Mouse (Mus musculus) intestine, embryonic 14.5 days (tissue): Measurements from ENCODE around the gene Schip1. TPM values are rescaled to one million over a fixed set of nuclear protein-coding genes. Genes with fewer than 3 reads are reported as not detected.

Experiments
- ATAC-seq: fragments of 200-750 bp; cut with Nextera tagmentation; replicated peaks from 2 replicates; pipeline ENCODE4 v1.8.0; 2017; ENCODE audit warnings: low read depth, moderate number of reproducible peaks, moderate TSS enrichment, moderate library complexity; ENCODE audit not compliant: low FRiP score, low TSS enrichment
- DNase-seq: peaks from one replicate; pipeline ENCODE4 v3.0.0-alpha.2; 2018; ENCODE audit warnings: low spot score
- H3K27ac ChIP-seq: fragments of 300-500 bp; sonication (generic); 2 replicates; pipeline ENCODE4 v1.5.1; 2014; ENCODE audit warnings: low read depth, mild to moderate bottlenecking, control low read depth
- H3K27me3 ChIP-seq: fragments of 300-500 bp; sonication (generic); replicated peaks from 2 replicates; pipeline ENCODE4 v1.6.1; 2014; ENCODE audit warnings: low read length, control low read depth; ENCODE audit not compliant: control insufficient read depth, insufficient read depth
- H3K36me3 ChIP-seq: fragments of 300-500 bp; sonication (generic); 2 replicates; pipeline ENCODE4 v1.6.1; 2014; ENCODE audit warnings: low read length, control low read depth; ENCODE audit not compliant: control insufficient read depth, insufficient read depth
- H3K4me1 ChIP-seq: fragments of 300-500 bp; sonication (generic); replicated peaks from 2 replicates; pipeline ENCODE4 v1.6.1; 2014; ENCODE audit warnings: low read length, control low read depth, mixed read lengths; ENCODE audit not compliant: control insufficient read depth, insufficient read depth
- H3K4me2 ChIP-seq: fragments of 300-500 bp; sonication (generic); 2 replicates; pipeline ENCODE4 v1.6.1; 2014; ENCODE audit warnings: low read length
- H3K4me3 ChIP-seq: fragments of 300-500 bp; sonication (generic); 2 replicates; pipeline ENCODE4 v1.5.1; 2014; ENCODE audit warnings: low read depth, low read length, control low read depth, mixed read lengths
- H3K9ac ChIP-seq: fragments of 300-500 bp; sonication (generic); 2 replicates; pipeline ENCODE4 v1.6.1; 2014; ENCODE audit warnings: mild to moderate bottlenecking, low read length
- H3K9me3 ChIP-seq: fragments of 300-500 bp; sonication (generic); 2 replicates; pipeline ENCODE4 v1.6.1; 2016; ENCODE audit warnings: low read length, control low read depth; ENCODE audit not compliant: control insufficient read depth
- WGBS: fragments of 180-500 bp; shearing (Covaris S2); extraction: QIAGEN DNeasy Blood & Tissue Kit; methylation state at CpG from one replicate; pipeline ENCODE4 v1.1.7; 2014; 5-methylcytosine and 5-hydroxymethylcytosine counted together
- polyA plus RNA-seq: library from polyadenylated mRNA; unstranded; fragments of >200 nt; fragmentation: Nextera tagmentation; extraction: Ambion mirVana; gene quantifications from 2 replicates; pipeline ENCODE4 v1.2.1, GENCODE M21; 2014

Gene Schip1
- polyA plus RNA-seq, 1 experiment from 2014 or later = 63.0 TPM

DNA sequence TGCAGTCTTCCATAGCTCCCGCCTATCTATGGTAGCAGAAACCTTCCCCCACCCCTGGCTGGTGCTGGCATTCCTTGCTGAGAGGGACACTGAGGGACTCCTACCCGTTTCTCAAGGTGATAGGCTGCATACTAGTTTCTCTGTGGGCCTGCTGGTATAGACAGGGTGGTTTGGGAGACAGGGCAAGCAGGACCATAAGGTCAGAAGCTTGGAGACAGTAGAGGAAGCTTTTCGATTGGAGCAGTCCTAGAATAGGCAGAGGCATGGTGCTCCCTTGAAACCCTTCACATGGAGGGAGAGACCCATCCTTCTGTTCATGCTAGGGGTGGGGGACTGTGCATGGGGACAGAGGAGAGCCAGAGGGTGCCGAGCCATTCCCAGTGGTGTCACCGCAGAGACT, 558.4 kb downstream of the Schip1 start:
- Histone ChIP-seq H3K4me2 (no peak overlapping the region), H3K9me3 (no peaks in the 10 kb centered on the region), H3K9ac (no peak overlapping the region), H3K36me3 (peaks cover 43% of the 10 kb centered on the region), H3K27ac (no peak overlapping the region), H3K4me1 (no peaks in the 10 kb centered on the region), H3K27me3 (no peaks in the 10 kb centered on the region), H3K4me3 (no peak overlapping the region)
- DNase-seq (no peak), ATAC-seq (no peak)
- WGBS = 86% methylated on average over 5 of the region's 5 CpGs

DNA sequence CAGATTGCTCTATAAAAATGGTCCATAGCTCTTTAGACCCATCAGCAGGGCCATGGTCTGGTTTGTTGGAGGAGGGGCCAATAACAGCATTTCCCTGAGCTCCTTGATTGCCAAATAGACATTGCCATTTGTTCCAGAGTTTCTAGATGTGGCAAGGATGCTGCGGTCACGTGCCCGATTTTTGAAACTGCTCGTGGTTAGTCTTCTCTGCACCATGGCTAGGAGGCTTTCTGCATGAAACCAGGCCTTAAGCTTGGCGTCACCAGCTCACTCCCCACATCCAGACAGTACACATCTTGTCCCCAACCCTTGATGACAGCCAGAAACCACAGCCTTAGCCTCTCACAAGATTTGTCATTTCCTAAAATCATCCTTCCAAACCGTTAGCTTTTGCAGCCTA, 559.9 kb downstream of the Schip1 start:
- Histone ChIP-seq H3K27ac (no peak overlapping the region), H3K9me3 (no peaks in the 10 kb centered on the region), H3K9ac (no peak overlapping the region), H3K4me3 (no peak overlapping the region), H3K4me1 (no peaks in the 10 kb centered on the region), H3K27me3 (no peaks in the 10 kb centered on the region), H3K36me3 (peaks cover 43% of the 10 kb centered on the region), H3K4me2 (no peak overlapping the region)
- no peak for DNase-seq
- 87% methylated on average over 6 of the region's 6 CpGs for WGBS
- no peak for ATAC-seq

DNA sequence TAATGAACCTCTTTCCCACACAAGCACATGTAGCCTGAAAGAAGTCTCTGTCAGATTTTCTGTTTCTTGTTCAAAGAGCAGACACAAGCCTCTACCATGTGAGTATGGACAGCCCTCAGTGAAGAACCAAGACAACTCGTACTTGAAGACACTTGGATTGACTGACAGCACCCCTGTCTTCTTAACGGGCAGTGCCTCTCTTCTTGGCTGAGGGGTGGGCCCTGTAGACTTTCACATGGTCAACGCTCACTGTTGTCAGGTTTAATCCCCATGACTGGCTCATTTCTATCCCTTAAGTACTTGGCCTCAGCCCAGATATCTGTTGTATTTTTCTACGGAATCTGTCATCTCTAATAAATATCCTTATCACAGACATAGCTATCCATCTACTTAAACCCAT, 565.7 kb downstream of the Schip1 start:
- Histone ChIP-seq H3K27ac (no peak overlapping the region), H3K9me3 (no peaks in the 10 kb centered on the region), H3K4me3 (no peak overlapping the region), H3K4me1 (no peaks in the 10 kb centered on the region), H3K36me3 (peaks cover 17% of the 10 kb centered on the region), H3K4me2 (no peak overlapping the region), H3K9ac (no peak overlapping the region), H3K27me3 (no peaks in the 10 kb centered on the region)
- 79% methylated on average over 4 of the region's 4 CpGs for WGBS
- DNase-seq (no peak), ATAC-seq (no peak)

DNA sequence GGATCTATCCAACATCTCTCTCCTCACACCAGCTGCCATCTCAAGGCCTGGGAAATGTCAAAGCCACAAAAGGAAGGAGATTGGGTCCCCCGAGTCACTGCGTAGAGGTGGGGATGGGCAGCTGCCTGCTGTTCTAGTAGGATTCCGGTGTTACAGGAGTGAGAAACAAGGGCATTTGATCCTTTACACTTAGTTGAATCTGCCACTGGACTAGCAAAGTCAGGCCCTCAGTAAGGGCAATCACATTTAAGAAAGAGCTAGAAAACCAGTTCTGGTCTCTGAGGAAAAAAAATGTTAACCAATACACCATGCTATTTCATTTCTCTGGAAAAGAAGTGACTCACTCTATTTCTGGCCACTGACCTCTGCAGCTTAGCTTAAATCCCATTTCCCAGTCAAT, 566.2 kb downstream of the Schip1 start:
- Histone ChIP-seq H3K9ac (no peak overlapping the region), H3K27ac (no peak overlapping the region), H3K4me3 (no peak overlapping the region), H3K27me3 (no peaks in the 10 kb centered on the region), H3K4me2 (no peak overlapping the region), H3K36me3 (peaks cover 12% of the 10 kb centered on the region), H3K4me1 (no peaks in the 10 kb centered on the region), H3K9me3 (no peaks in the 10 kb centered on the region)
- no peak for ATAC-seq
- DNase-seq = no peak
- WGBS = 59% methylated on average over 3 of the region's 3 CpGs

DNA sequence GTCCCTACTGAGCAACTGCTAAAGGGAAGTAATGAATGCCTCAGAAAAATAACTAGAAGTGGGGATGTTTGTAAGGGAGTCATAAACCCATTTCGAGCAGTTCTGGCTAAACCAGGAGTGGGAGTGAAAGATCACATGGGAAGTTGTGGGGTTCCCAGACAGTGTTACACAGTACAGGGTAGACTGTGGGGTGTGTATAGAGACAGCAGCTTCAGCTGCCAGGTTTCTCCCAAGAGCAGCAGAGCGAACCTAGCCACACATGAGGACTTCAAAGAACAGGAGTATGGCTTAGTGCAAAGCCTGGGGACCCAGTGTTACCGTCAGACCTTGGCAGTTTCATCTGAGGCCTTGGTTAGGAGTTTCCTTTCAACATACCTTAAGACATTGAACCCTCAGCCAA, 568.1 kb downstream of the Schip1 start:
- Histone ChIP-seq H3K4me2 (no peak overlapping the region), H3K27me3 (no peaks in the 10 kb centered on the region), H3K9me3 (no peaks in the 10 kb centered on the region), H3K4me1 (no peaks in the 10 kb centered on the region), H3K36me3 (peaks cover 1% of the 10 kb centered on the region; the same call in 1 of the 2 replicates), H3K4me3 (no peak overlapping the region), H3K27ac (no peak overlapping the region), H3K9ac (no peak overlapping the region)
- 81% methylated on average over 3 of the region's 3 CpGs for WGBS
- DNase-seq = no peak
- ATAC-seq = no peak

DNA sequence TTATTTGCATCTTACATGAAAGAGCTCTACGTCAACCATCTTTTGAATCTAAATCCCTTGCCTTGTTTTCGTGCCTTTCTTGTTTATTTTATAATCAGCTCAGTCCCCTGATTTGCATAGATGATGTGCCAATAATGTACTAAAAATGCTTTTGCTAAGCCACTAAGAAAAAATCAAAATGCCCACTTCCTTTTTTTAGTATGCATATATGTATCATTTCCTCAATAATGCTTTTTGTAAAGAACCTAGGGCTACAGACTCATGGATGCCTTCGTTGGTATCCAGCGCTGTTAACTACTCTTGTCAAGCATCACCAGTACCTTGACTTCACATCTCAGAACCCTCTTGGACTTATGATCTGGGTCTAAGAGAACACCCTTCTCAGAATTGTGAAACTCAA, 569.0 kb downstream of the Schip1 start:
- WGBS = 96% methylated on average over 4 of the region's 4 CpGs
- no peak overlapping the region for H3K4me2 ChIP-seq

DNA sequence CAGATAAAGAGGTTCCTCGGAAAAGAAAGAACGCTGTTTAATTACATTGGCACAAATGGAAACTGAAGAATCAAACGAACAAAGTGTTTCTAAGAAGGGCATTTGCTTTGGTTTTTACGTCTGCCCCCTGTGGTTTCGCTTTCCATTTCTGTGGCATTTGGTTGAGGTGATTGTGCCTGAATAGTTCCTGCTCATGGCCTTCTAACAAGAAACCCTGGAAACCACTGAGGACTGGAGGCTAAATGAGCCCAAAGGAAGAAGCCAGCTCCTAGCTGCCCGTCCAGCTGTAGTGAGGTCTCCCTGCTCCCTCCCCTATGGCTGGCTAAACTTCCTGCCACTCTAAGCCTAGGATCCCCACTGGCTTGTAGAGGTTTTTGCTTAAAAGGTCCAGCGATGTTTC, 573.4 kb downstream of the Schip1 start:
- Histone ChIP-seq H3K4me1 (no peaks in the 10 kb centered on the region), H3K27ac (no peak overlapping the region), H3K4me3 (no peak overlapping the region), H3K9ac (no peak overlapping the region), H3K4me2 (no peak overlapping the region), H3K27me3 (no peaks in the 10 kb centered on the region), H3K9me3 (no peaks in the 10 kb centered on the region), H3K36me3 (no peaks in the 10 kb centered on the region)
- ATAC-seq = no peak
- 52% methylated on average over 7 of the region's 7 CpGs for WGBS
- DNase-seq = no peak

More for the DNA sequence above, 569.0 kb downstream of the Schip1 start:
- Histone ChIP-seq H3K9ac (no peak overlapping the region), H3K27me3 (no peaks in the 10 kb centered on the region), H3K36me3 (no peaks in the 10 kb centered on the region), H3K4me1 (no peaks in the 10 kb centered on the region), H3K9me3 (no peaks in the 10 kb centered on the region), H3K4me3 (no peak overlapping the region), H3K27ac (no peak overlapping the region)
- ATAC-seq (no peak), DNase-seq (no peak)

DNA sequence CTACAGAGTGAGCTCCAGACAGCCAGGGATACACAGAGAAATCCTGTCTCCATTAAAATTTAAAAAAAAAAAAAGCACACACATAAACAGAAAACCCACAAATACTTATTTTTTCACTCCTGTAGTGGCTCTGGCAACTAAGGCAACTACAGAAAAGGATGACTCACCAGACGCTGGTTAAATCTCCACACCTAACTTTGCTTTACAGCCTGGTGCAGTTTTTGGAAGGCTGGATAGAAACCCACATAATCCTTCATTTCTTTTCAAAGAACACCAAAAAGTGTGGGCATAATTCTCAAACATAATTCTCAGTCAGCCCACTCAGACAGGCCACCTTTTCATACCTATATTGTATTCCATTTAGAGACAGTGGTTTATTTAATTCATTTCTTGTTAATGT, 574.1 kb downstream of the Schip1 start:
- H3K27ac ChIP-seq = no peak overlapping the region
- no peaks in the 10 kb centered on the region for H3K36me3 ChIP-seq
- H3K4me2 ChIP-seq = no peak overlapping the region
- no peak overlapping the region for H3K4me3 ChIP-seq
- no peak overlapping the region for H3K9ac ChIP-seq
- H3K9me3 ChIP-seq = no peaks in the 10 kb centered on the region
- 83% methylated on average over 1 of the region's 1 CpGs for WGBS
- H3K4me1 ChIP-seq = no peaks in the 10 kb centered on the region
- no peak for DNase-seq
- no peaks in the 10 kb centered on the region for H3K27me3 ChIP-seq
- no peak for ATAC-seq

DNA sequence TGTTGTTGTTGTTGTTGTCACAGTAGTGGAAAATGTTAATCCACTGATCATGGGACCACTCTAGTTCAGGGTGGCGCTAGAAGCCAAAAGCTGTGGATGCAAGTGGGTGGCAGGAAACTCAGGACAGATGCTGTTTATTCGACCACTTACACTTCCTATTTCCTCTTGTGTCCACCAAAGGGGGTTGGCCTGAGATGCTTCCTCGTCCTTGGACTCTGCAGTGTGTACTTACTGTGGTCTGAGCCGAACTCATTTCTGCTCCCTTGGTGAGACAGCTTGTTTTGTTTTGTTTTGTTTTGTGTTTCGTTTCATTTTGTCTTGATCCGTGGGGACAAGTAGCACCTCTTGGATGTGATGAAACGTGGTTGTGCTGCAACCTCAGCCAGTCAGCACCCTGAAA, 578.3 kb downstream of the Schip1 start:
- no peak overlapping the region for H3K4me2 ChIP-seq
- WGBS = 82% methylated on average over 7 of the region's 7 CpGs
- no peaks in the 10 kb centered on the region for H3K36me3 ChIP-seq
- no peak for ATAC-seq
- H3K27ac ChIP-seq = no peak overlapping the region
- H3K9ac ChIP-seq = no peak overlapping the region
- no peaks in the 10 kb centered on the region for H3K27me3 ChIP-seq
- no peaks in the 10 kb centered on the region for H3K4me1 ChIP-seq
- H3K9me3 ChIP-seq = no peaks in the 10 kb centered on the region
- no peak for DNase-seq
- no peak overlapping the region for H3K4me3 ChIP-seq
